Mouse (Mus musculus) lung, adult 2 months (tissue): ENCODE results near the gene Wars2. TPM values are rescaled to one million over a fixed set of nuclear protein-coding genes. Genes with fewer than 3 reads are reported as not detected.

ENCODE experiments used
- DNase-seq: peaks from one replicate; pipeline ENCODE4 v3.0.0; 2022
- H3K4me1 ChIP-seq: fragments of 200-500 bp; 2 replicates; pipeline ENCODE4 v1.6.1; 2011; ENCODE audit warnings: low read length; ENCODE audit not compliant: control insufficient read depth, insufficient read depth
- H3K4me3 ChIP-seq: fragments of 200-500 bp; replicated peaks from 2 replicates; pipeline ENCODE3; 2011; ENCODE audit warnings: low read depth, mild to moderate bottlenecking, control low read depth, low read length; ENCODE audit errors: extremely low read depth
- CTCF ChIP-seq: fragments of 200-500 bp; IDR thresholded peaks from 2 replicates; pipeline ENCODE4 v1.5.1; 2011; ENCODE audit warnings: mild to moderate bottlenecking, low read length, control low read depth; ENCODE audit not compliant: insufficient read depth
- POLR2A ChIP-seq: fragments of 200-500 bp; IDR thresholded peaks from 2 replicates; pipeline ENCODE4 v1.6.1; 2011; ENCODE audit warnings: low read depth, mild to moderate bottlenecking, control low read depth, low read length, borderline replicate concordance; ENCODE audit errors: extremely low read depth
- WGBS: fragments of 180-500 bp; shearing (Covaris S2); methylation state at CpG from one replicate; pipeline ENCODE4 v1.1.7; 2018; 5-methylcytosine and 5-hydroxymethylcytosine counted together
- polyA plus RNA-seq: library from polyadenylated mRNA; depleted of rRNA; stranded (reverse); fragments of >200 nt; gene quantifications from 2 replicates; pipeline ENCODE4 v1.2.3, GENCODE M21; 2012

Gene Wars2
- polyA plus RNA-seq, 1 experiment = 3.7 TPM

DNA sequence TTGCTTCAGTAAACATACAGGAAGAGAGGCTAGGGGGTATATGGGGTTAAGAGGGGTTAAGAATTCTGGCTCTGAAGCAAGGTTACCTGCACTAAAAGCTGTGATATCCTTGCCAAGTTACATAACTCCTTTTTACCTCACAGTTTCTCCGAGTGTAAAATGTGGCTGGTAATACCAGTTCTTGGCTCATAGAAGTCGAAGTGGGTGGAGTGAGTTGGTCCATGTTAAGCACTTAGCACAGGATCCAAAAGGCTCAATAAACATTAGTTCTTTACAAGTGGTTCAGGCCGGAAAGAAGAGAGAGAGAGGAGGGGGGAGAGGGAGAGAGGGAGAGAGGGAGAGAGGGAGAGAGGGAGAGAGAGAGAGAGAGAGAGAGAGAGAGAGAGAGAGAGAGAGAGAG lies 104.5 kb downstream of the Wars2 start:
- TF ChIP-seq POLR2A (no peak), CTCF (no peak)

DNA sequence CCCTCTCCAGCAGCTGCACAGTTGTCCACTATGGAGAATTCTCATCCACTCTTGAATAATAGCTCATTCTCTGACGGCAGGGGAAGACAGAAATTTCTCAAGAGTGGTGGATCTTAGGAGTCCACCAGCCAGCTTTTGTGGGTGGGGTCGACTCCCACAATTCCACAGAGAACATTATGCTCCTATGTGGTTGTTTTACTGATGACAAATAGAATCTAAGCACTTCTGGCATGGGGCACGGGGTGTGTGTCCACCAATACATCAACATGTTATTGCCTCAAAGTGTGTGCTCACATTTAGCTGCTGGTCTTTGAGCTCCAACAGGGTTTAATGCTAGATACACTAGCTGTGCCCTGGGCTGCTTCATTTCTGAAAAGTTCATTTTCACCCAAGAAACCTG lies 105.8 kb downstream of the Wars2 start:
- 32% methylated on average over 3 of the region's 3 CpGs for WGBS
- H3K4me1 ChIP-seq = no peaks in the 10 kb centered on the region
- DNase-seq = no peak
- TF ChIP-seq CTCF = no peak
- TF ChIP-seq POLR2A = no peak
- no peak overlapping the region for H3K4me3 ChIP-seq

More for the DNA sequence above, 104.5 kb downstream of the Wars2 start:
- whole genome bisulfite sequencing = 15% methylated on average over 3 of the region's 3 CpGs
- Histone ChIP-seq H3K4me3 (no peak overlapping the region), H3K4me1 (0 out of 2 replicates have a peak, but pooled peaks cover 2% of the 10 kb centered on the region)
- DNase-seq = no peak

DNA sequence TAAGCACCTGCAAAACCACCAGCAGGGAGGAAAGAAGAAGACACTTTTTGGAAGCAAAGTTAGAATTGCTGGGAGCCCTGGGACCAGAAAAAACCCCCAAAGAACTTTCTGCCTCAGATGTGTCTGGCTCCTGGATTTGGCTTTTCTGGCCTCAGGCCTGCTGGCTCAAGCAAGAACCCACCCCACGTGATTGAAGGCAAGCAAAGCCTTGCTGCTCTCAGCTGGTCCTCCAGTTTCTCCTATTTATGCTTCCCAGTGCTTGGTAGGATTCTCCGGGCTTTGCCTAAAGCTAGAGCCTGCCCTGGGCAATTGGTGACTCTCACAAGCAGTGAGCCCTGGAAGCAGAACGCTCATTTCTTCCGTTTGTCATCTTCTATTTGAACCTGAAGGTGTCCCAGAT lies 106.7 kb downstream of the Wars2 start:
- Histone ChIP-seq H3K4me3 (no peak overlapping the region), H3K4me1 (no peaks in the 10 kb centered on the region)
- TF ChIP-seq CTCF (no peak), POLR2A (no peak)
- WGBS = 14% methylated on average over 4 of the region's 4 CpGs
- DNase-seq = no peak

DNA sequence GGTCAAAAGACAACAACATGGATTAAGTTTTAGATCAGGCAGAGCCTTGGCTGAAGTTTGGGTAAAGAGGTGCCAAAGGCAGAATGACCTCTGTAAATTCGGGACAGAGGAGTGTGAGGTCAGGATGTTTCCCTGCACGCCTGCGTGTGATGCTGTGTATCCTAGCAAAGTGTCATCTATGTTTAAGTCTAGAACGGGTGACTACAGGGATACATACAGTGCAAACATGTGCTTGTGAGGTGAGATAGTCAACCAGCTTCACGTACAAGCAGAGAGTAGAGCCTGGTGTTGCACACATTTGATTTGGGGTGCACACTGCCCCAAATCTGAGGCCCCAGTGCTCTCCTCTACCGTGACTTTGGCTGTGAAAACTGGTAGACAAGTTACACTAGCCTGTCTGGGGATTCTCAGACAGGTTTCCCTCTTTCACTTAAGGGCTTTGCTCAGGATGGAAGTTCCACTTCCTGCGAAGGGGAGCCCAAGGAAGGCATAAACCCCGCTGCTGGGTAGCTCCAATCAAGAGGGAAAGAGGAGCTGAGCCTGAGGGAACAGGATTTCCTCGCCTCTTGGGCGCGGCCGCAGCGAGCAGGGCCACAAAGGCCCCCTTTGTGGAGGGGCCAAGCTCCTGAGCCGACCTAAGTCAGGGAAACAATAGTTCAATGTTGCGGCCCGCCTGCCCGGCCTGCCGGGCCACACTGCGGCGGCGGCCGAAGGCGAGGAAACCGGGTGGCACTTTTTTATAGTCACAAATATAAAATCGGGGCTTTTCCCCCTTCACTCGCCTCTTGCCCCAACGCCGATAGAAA lies 107.3 kb downstream of the Wars2 start:
- WGBS = 6% methylated on average over 28 of the region's 28 CpGs
- TF ChIP-seq CTCF = no peak
- no peak for TF ChIP-seq POLR2A
- DNase-seq = no peak
- H3K4me3 ChIP-seq = no peak overlapping the region
- no peaks in the 10 kb centered on the region for H3K4me1 ChIP-seq

DNA sequence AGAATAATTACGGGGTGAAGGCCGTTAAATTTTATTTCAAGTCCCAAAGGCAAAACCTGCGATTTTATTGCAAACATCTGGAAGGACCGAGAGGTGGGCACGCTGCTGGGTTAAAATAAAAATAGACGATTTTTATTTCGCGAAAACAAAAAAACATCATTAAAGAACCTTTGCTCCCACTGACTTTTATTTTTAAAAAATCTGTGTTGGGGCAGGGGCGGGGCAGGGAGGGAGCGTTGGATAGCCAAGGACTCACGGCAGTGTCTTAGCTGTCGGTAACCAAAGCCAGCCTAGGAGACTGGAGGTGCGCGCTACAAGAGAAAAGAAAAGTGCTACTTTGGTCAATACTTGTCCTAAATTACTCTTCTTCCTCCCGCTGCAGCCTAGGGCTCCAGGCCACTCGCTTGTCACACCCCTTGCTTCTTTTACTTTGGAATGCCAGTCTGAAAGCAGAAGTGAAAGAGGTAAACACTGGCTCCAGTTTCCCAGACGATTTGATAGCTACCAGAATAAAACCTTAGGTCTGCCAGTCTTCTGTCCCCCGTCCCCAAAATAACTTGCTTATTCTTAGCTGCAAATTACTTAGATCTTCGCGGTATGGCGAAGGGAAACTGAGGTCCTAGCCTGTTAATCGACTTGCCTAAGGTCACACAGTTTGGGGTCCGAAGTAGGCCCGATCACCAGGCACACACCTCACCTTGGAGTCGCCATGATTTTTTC lies 108.1 kb downstream of the Wars2 start:
- Histone ChIP-seq H3K4me3 (no peak overlapping the region), H3K4me1 (peaks cover 2% of the 10 kb centered on the region; the same call in 1 of the 2 replicates)
- 7% methylated on average over 25 of the region's 25 CpGs for WGBS
- DNase-seq = no peak
- no peak for TF ChIP-seq POLR2A
- no peak for TF ChIP-seq CTCF

DNA sequence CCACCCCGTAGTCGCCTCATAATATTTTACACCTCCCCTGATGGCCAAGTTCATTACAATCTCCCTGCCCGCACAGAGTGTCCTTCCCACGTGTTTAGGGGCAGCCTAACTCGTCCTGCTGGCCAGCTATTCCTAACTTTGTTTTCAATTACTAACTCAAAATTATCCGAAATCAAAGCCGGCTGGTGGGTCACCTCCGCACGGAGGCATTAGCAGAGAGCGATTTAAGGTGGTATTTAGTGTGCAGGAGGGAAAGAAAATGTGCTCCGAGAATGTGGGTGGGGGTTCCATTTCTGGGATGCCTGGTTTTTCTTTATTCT lies 108.6 kb downstream of the Wars2 start:
- Histone ChIP-seq H3K4me1 (peaks cover 3% of the 10 kb centered on the region; the same call in 1 of the 2 replicates), H3K4me3 (no peak overlapping the region)
- TF ChIP-seq CTCF (no peak), POLR2A (no peak)
- WGBS = 10% methylated on average over 11 of the region's 11 CpGs
- no peak for DNase-seq

DNA sequence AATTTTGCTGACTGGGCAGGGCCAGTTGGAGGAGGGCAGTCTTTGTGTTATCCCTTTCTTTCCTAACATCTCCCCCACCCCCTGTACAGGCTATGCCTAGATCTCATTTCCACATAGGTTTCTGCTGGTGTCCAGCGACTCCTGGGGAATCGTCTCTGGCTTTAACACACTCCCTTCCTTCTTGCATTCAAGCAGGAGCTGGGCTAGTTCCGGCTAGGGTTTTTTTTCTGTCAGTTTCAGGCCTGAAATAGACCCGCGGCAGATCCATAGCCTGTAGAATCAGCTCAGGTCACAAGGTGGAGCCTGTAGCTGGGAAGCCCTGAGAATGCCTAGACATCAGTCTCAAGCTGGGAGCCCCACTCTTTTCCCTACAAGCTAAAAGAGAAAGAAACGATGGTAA lies 109.0 kb downstream of the Wars2 start:
- Histone ChIP-seq H3K4me3 (no peak overlapping the region), H3K4me1 (peaks cover 3% of the 10 kb centered on the region; the same call in 1 of the 2 replicates)
- TF ChIP-seq CTCF (no peak), POLR2A (no peak)
- DNase-seq = no peak
- WGBS = 4% methylated on average over 6 of the region's 6 CpGs

DNA sequence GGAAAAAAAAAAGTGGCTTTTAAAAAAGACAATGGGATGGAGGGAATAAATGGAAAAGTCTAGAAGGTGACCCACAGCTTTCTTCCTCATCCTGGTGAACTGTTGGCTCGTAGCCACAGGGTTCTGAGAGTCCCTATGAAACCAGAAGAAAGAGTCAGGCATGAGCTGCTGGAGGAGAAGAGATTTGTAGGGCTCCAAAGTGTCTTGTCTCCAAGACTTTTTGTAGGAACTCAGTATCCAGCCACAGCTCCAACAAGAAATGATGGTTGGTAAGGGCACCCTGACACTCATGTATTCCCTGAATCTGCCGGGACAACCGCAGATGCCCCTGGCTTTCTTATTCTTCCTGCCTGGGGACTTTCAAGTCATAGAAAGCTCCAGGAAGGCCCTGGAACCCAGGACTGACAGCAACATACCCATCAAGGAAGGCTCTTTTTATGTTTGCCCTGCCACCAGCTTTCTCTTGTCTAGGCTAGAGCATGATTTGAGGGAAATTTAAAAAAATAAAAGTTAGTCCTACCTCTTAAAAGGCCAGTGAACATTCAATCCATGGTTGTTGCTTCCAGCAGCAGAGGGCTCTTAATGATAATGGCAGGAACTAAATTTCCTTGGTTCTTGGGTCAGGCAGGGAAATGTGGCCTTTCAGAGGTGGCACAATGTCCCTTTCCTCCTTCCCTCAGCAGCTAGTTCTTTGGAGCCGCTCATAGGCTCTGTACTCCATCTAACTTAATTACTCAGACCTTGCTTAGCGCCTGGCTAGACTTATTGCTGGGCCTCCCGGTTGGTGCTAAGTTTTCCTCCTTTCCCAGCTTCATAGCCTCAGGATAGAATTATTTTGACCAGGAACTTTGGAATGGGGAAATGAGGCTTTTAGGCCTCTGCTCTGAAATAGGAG lies 110.7 kb downstream of the Wars2 start:
- WGBS = 32% methylated on average over 6 of the region's 6 CpGs
- Histone ChIP-seq H3K4me1 (peaks cover 3% of the 10 kb centered on the region; the same call in 1 of the 2 replicates), H3K4me3 (no peak overlapping the region)
- no peak for DNase-seq
- TF ChIP-seq POLR2A = no peak
- no peak for TF ChIP-seq CTCF

DNA sequence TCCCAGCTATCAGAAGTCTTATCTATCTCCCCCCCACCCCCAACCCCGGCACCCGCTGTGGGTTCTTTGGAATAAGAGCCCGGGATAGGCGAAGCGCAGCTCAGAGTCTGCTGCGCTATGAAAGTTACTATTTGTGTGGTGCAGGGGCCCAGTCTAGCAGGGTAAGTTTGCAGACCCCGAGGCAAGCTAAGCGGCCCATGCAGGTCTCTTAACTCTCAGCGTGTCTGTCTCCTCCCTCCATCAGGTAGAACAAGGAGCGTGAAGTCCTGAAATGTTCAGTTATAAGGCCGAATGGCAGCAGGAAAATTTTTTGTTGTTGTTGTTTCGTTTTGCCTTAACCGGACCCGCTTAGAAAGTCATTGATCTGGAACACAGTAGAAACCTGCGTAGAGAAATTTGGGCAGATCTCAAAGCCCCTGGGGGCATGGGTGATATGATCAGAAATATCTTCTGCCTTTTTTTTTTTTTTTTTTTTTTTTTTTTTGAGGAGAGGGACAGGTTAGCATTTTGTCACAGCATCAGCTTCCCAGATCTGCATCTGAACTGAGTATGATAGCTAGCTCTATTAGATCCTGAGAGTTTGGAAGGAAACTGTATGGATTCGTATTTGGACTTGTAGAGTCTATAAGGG lies 111.7 kb downstream of the Wars2 start:
- Histone ChIP-seq H3K4me1 (peaks cover 3% of the 10 kb centered on the region; the same call in 1 of the 2 replicates), H3K4me3 (no peak overlapping the region)
- 9% methylated on average over 16 of the region's 16 CpGs for WGBS
- no peak for DNase-seq
- TF ChIP-seq CTCF (no peak), POLR2A (no peak)
